Mouse (Mus musculus): Measurements from ENCODE around the gene Asna1. TPM values are rescaled to one million over a fixed set of nuclear protein-coding genes. Genes with fewer than 3 reads are reported as not detected.

Gene Asna1
- total and polyA plus RNA-seq, 2 experiments from 2014 or later: 136 to 153 TPM

DNA sequence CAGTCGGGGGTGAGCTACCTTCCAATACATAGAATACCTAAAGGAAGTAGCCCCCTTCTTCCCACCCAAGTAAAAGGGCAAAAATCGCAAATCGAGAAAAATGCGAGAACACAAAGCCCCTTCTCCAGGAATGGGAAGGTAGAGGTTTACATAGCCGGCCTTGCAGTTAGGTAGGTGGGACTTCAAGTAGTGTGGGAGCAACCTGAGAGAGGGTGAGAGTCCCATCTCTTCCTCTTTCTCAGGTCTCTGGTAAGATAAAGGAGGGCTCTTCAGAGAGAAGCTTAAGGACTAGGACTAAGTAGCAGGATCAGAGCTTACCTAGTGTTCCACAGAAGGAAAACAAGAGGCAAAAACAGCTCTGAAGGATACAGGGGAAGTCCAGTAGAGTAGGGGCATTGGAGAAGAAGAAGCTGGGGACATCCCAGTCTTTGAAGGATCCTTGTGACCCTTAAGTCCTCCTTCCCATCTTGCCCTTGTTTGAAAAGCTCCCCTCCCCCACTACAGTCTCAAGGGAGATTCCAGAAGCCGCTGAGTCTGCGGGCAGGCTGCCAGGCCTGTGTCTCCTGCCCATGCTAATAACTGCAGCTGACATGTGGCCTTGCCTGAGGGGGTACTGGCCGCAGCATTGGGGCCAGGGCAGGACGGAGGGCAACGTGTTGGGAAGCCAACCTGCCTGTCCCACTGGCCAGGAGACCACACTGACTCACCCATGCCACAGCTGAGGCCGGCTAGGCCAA, 44.3 kb downstream of the Asna1 start:
- no peak overlapping the region for H3K4me3 ChIP-seq (ENCODE audit: low read depth, low read length)
- peaks cover 29% of the 10 kb centered on the region; the same call in 1 of the 2 replicates for H3K4me1 ChIP-seq (ENCODE audit: insufficient read depth)
- peak; percentile 34 for DNase-seq
- H3K27ac ChIP-seq (ENCODE audit: low read depth, low read length): 0 out of 2 replicates have a peak overlapping the region, but pooled peaks have one; percentile 40
- H3K4me2 ChIP-seq (ENCODE audit: low read depth): peak overlapping the region; percentile 81
- TF ChIP-seq CTCF (IDR thresholded peaks at IDR 0.05; ENCODE audit: low read depth): no peak
- no peak for ATAC-seq
- H3K27me3 ChIP-seq (ENCODE audit: insufficient read depth, low read length): no peaks in the 10 kb centered on the region
- WGBS: 33% methylated on average over 11 of the region's 11 CpGs
- no peak overlapping the region for H3K9ac ChIP-seq
- H3K9me3 ChIP-seq (ENCODE audit: low read length): no peaks in the 10 kb centered on the region
- no peaks in the 10 kb centered on the region for H3K36me3 ChIP-seq (ENCODE audit: insufficient read depth)

DNA sequence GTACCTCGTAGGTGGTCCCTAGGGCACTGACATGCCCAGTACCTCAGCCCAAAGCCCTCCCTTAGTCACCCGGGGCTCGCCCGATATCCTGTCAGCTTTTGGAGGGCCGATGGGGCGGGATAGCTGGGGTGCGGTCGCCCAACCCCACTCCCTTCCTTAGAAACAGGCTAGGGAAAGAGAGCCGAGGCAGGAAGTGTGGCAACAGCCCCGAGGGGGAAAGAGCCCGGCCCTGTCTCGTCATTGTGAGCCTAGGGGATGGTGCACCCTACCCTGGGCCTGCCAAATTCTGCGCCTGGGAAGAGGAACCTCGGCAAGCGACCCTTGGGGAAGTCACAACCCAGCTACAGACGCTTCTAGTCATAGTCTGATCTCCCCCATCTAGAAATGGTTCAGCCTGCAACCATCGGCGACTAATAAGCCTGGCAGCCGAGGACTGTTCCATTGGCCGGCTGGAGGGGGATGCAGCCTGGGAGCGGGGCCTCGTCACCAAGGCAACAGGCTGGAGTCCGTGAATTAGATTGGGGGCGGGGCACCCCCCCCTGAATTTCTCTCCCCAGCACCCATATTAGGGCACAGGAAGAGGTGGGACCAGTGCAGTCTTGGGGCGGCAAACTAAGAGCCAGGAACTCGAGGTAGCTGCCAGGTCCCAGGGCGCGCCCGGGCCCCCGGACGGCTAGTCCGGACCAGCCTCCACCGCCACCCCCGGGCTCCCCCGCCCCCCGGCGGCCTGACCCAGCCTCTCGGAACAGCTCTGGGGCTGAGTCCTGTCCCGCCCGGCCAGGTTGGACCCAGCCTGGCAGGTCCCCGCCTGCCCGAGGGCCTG, 45.3 kb downstream of the Asna1 start:
- H3K36me3 ChIP-seq (ENCODE audit: insufficient read depth): 0 out of 2 replicates have a peak, but pooled peaks cover 4% of the 10 kb centered on the region
- H3K4me1 ChIP-seq (ENCODE audit: insufficient read depth): peaks cover 22% of the 10 kb centered on the region; the same call in 1 of the 2 replicates
- WGBS: 5% methylated on average over 41 of the region's 42 CpGs

DNA sequence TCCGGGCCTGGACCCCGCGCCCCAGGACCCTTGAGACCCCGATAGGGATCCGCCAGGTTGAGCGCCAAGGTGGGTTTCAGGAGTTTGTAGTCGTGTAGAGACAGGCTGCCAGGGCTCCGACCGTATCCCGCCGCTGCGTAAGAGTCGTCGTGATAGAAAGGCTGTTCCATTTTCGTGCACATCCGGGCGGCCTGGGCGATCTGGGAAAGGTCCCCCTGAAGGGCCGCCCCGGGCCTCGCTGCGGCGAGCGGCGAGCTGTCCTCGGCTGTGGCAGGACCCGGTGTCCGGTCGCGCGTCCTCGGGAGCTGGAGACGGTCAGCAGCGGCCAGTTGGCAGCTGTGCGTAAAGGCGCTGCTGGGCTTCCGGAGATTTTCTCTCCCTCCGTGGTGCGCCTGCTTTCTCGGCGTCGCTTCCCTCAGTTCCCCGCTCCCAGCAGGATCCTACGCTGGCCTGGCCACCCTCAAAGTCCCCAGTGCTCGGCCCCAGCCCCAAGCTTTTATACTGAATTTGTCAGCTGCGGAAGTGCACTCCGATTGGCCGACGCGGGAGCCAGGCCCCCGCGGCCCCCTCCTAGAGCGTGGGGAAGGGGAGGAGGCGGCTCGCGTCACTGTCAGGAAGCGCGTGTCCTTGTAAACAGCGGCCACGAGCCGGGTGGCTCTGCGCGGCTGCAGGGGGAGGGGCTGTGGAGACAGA, 46.7 kb downstream of the Asna1 start, which contains the start of gene Junb:
Gene Junb (minus strand): TSS at position 471 of the 693 bp plus-strand sequence.
- ATAC-seq: peak; percentile 59
- WGBS: 3% methylated on average over 63 of the region's 63 CpGs
- peaks cover 19% of the 10 kb centered on the region; the same call in 1 of the 2 replicates for H3K4me1 ChIP-seq (ENCODE audit: insufficient read depth)
- peak within 1 kb of the TSS; percentile 49 for H3K4me3 ChIP-seq (ENCODE audit: low read depth, low read length)
- no peak for TF ChIP-seq CTCF (IDR thresholded peaks at IDR 0.05; ENCODE audit: low read depth)
- peaks cover 9% of the 10 kb centered on the region for H3K36me3 ChIP-seq (ENCODE audit: insufficient read depth)
- H3K4me2 ChIP-seq (ENCODE audit: low read depth): peak within 1 kb of the TSS; percentile 81
- H3K9me3 ChIP-seq (ENCODE audit: low read length): no peaks in the 10 kb centered on the region
- DNase-seq: peak; percentile 93
- H3K27me3 ChIP-seq (ENCODE audit: insufficient read depth, low read length): no peaks in the 10 kb centered on the region
- H3K9ac ChIP-seq: peak within 1 kb of the TSS; percentile 58
- peak within 1 kb of the TSS; percentile 71 for H3K27ac ChIP-seq (ENCODE audit: low read depth, low read length)

More for the DNA sequence above, 45.3 kb downstream of the Asna1 start:
- Histone ChIP-seq H3K9me3 (ENCODE audit: low read length) (no peaks in the 10 kb centered on the region), H3K9ac (peak overlapping the region; percentile 44), H3K4me3 (ENCODE audit: low read depth, low read length) (peak overlapping the region; percentile 35), H3K27me3 (ENCODE audit: insufficient read depth, low read length) (no peaks in the 10 kb centered on the region), H3K27ac (ENCODE audit: low read depth, low read length) (peak overlapping the region; percentile 47; the same call in 1 of the 2 replicates), H3K4me2 (ENCODE audit: low read depth) (peak overlapping the region; percentile 81)
- ATAC-seq: peak; percentile 67
- DNase-seq: peak; percentile 93
- TF ChIP-seq CTCF (IDR thresholded peaks at IDR 0.05; ENCODE audit: low read depth): no peak

DNA sequence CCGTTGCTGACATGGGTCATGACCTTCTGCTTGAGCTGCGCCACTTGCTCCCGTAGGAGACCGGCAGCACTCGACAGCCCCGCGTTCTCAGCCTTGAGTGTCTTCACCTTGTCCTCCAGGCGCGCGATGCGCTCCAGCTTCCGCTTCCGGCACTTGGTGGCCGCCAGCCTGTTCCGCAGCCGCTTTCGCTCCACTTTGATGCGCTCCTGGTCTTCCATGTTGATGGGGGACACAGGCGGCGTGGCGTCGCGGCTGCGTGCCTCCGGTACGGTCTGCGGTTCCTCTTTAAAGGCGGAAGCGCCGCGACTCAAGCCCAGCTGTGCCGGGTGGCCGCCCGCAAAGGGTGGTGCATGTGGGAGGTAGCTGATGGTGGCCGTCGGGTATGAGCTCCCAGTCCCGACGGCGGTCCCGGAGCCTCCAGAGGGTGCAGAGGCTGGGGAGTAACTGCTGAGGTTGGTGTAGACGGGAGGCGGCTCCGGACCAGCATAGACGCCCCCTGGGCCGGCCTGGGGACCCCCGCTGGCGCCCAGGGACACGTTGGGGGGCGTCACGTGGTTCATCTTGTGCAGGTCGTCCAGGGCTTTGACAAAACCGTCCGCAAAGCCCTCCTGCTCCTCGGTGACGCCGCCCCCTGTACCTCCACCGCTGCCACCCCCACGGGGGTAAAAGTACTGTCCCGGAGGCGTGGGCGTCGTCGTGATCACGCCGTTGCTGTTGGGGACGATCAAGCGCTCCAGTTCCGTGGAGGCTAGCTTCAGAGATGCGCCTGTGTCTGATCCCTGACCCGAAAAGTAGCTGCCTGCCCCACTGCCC, 47.4 kb downstream of the Asna1 start:
- peak; percentile 63 for DNase-seq
- 1% methylated on average over 70 of the region's 70 CpGs for WGBS
- no peak for ATAC-seq
- Histone ChIP-seq H3K4me1 (ENCODE audit: insufficient read depth) (peaks cover 19% of the 10 kb centered on the region; the same call in 1 of the 2 replicates), H3K27ac (ENCODE audit: low read depth, low read length) (peak overlapping the region; percentile 71), H3K36me3 (ENCODE audit: insufficient read depth) (peaks cover 17% of the 10 kb centered on the region), H3K9me3 (ENCODE audit: low read length) (no peaks in the 10 kb centered on the region), H3K4me2 (ENCODE audit: low read depth) (peak overlapping the region; percentile 81), H3K4me3 (ENCODE audit: low read depth, low read length) (peak overlapping the region; percentile 49), H3K27me3 (ENCODE audit: insufficient read depth, low read length) (no peaks in the 10 kb centered on the region), H3K9ac (peak overlapping the region; percentile 58)
- no peak for TF ChIP-seq CTCF (IDR thresholded peaks at IDR 0.05; ENCODE audit: low read depth)

DNA sequence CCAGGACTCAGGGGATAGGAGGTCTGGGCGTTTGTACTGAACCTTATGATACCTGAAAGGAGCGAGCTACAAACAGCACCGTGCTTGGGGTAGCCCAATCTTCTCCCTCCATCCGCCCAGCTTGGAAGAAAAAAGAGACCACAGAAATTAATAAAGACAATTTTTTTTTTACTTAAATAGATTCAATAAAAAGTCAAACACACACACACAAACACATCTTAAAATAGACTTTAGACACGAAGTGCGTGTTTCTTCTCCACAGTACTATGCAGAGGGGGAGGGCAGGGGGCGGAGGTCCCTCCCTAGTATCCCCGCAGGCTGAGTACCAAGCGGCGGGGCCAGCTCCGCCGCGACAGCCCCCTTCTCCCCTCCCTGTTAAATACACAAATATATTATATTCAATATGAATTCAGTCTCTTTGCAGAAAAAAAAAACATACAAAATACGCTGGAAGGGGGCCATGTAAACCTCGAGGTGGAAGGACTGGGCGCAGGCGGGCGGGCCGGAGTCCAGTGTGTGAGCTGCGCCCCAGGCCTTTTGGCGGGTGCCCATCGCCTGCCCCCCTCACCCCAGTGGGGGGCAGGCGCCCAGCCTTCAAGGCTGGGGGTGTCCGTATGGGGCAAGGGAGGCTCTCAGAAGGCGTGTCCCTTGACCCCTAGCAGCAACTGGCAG, 48.2 kb downstream of the Asna1 start:
- ATAC-seq (no peak), DNase-seq (no peak)
- Histone ChIP-seq H3K9ac (peak overlapping the region; percentile 58), H3K9me3 (ENCODE audit: low read length) (no peaks in the 10 kb centered on the region), H3K4me1 (ENCODE audit: insufficient read depth) (peaks cover 19% of the 10 kb centered on the region; the same call in 1 of the 2 replicates), H3K27ac (ENCODE audit: low read depth, low read length) (no peak overlapping the region), H3K36me3 (ENCODE audit: insufficient read depth) (peaks cover 21% of the 10 kb centered on the region), H3K27me3 (ENCODE audit: insufficient read depth, low read length) (no peaks in the 10 kb centered on the region), H3K4me3 (ENCODE audit: low read depth, low read length) (peak overlapping the region; percentile 49), H3K4me2 (ENCODE audit: low read depth) (peak overlapping the region; percentile 81)
- WGBS: 3% methylated on average over 24 of the region's 25 CpGs
- TF ChIP-seq CTCF (IDR thresholded peaks at IDR 0.05; ENCODE audit: low read depth): no peak
